Mouse (Mus musculus) B cell, adult (primary cell): ENCODE measurements around the gene Stom. TPM values are rescaled to one million over a fixed set of nuclear protein-coding genes. Genes with fewer than 3 reads are reported as not detected.

Source experiments
- total RNA-seq: library from RNA; stranded (reverse); gene quantifications from 4 replicates; pipeline ENCODE4 v1.2.4, GENCODE M21; 2023; ENCODE audit not compliant: inconsistent age

The Stom gene
- 6.9 to 8.3 TPM (median 7.6 TPM) in 4 replicates for total RNA-seq

GRCm38 (mm10) chr2:35336388-35337280, at the start of gene Stom:
TSS of gene Stom (minus strand) at chr2:35336976.

GRCm38 (mm10) chr2:35367629-35368028, 30.9 kb upstream of the Stom start, which contains the start of gene 4930568D16Rik:
TSS of gene 4930568D16Rik (minus strand) at chr2:35367729.

Other genes with a start within 250 kb of the Stom start
- gene AI182371, start 235.4 kb downstream of the Stom start, total RNA-seq: 0.51 to 1.2 TPM (median 0.96 TPM) in 4 replicates
- 113 to 127 TPM (median 122 TPM) in 4 replicates for gene Cntrl, start 227.5 kb downstream of the Stom start, total RNA-seq
- gene Rab14, start 135.9 kb downstream of the Stom start, total RNA-seq: 184 to 210 TPM (median 191 TPM) in 4 replicates
- gene Gsn, start 80.6 kb downstream of the Stom start, total RNA-seq: 80.8 to 89.9 TPM (median 85.6 TPM) in 4 replicates
- not detected in 4 replicates for gene 4930568D16Rik, start 30.8 kb upstream of the Stom start, total RNA-seq
- 0.87 to 1.0 TPM in 2 of 4 replicates, not detected in the others for gene 4930402F06Rik, start 60.2 kb upstream of the Stom start, total RNA-seq
- gene Ggta1, start 126.3 kb upstream of the Stom start, total RNA-seq: 68.0 to 78.0 TPM (median 73.9 TPM) in 4 replicates
- 3.4 to 7.9 TPM (median 5.5 TPM) in 4 replicates for gene Dab2ip, start 221.3 kb upstream of the Stom start, total RNA-seq